ENCODE assay signal across 8 mouse cellular contexts in genomic region chr2:30119641-30120051, GRCm38 (mm10). TPM values are rescaled to one million over a fixed set of nuclear protein-coding genes. Genes with fewer than 3 reads are reported as not detected.
DNase-seq lines count a peak whose midpoint lies in the region; ATAC-seq and TF ChIP-seq lines count a peak whose summit lies in the region.

No protein-coding gene starts in this region.

- H3K9me3 ChIP-seq in kidney, postnatal 0 days (replicated peaks; ENCODE audit: low read length) = no peaks in the 10 kb centered on the region
- no peaks in the 10 kb centered on the region for H3K9me3 ChIP-seq in midbrain, embryonic 10.5 days (replicated peaks)
- no peaks in the 10 kb centered on the region for H3K9me3 ChIP-seq in kidney, embryonic 14.5 days (ENCODE audit: control insufficient read depth, low read length)

- H3K4me1 ChIP-seq in kidney, postnatal 0 days (replicated peaks; ENCODE audit: insufficient read depth, low read length) = peaks cover 10% of the 10 kb centered on the region; the same call in 1 of the 2 replicates
- H3K4me1 ChIP-seq in midbrain, embryonic 10.5 days = peaks cover 36% of the 10 kb centered on the region
- peaks cover 25% of the 10 kb centered on the region for H3K4me1 ChIP-seq in thymus, adult 2 months (replicated peaks; ENCODE audit: control insufficient read depth, insufficient read depth, low read length)
- peaks cover 7% of the 10 kb centered on the region; the same call in 1 of the 2 replicates for H3K4me1 ChIP-seq in kidney, embryonic 14.5 days (ENCODE audit: control insufficient read depth, insufficient read depth, low read length)

- no peak for ATAC-seq in kidney, postnatal 0 days (replicated peaks; ENCODE audit: low FRiP score, low read depth)
- no peak for ATAC-seq in kidney, embryonic 14.5 days (ENCODE audit: low FRiP score, low TSS enrichment)

- DNase-seq in kidney, postnatal 0 days (ENCODE audit: low spot score) = peak; percentile 11
- DNase-seq in kidney, adult 11 months = no peak
- peak; percentile 44 to 53 for DNase-seq in frontal cortex, postnatal 14 days (ENCODE audit: low spot score in 2 of 2)
- DNase-seq in midbrain, embryonic 10.5 days (ENCODE audit: low spot score) = no peak
- peak; percentile 72 for DNase-seq in thymus, adult 2 months
- no peak for DNase-seq in kidney, postnatal 25 days
- DNase-seq in urinary bladder, adult 2 months (ENCODE audit: low spot score) = no peak

- no peak overlapping the region for H3K4me3 ChIP-seq in kidney, postnatal 0 days (replicated peaks; ENCODE audit: low read depth, low read length)
- H3K4me3 ChIP-seq in midbrain, embryonic 10.5 days = no peak overlapping the region
- H3K4me3 ChIP-seq in thymus, adult 2 months (ENCODE audit: control insufficient read depth, insufficient read depth, low read length) = no peak overlapping the region
- H3K4me3 ChIP-seq in kidney, embryonic 14.5 days (ENCODE audit: low read length) = no peak overlapping the region

- TF ChIP-seq CTCF in kidney, postnatal 0 days (IDR thresholded peaks at IDR 0.05; ENCODE audit: low read depth) = no peak; the same call in 1 of the 2 replicates
- TF ChIP-seq CTCF in thymus, adult 2 months (IDR thresholded peaks at IDR 0.05; ENCODE audit: borderline replicate concordance, control insufficient read depth, extremely low read depth, insufficient read depth, low read length, poor library complexity) = no peak

- no peak overlapping the region for H3K4me2 ChIP-seq in kidney, postnatal 0 days (ENCODE audit: low read length)
- H3K4me2 ChIP-seq in kidney, embryonic 14.5 days (replicated peaks; ENCODE audit: low read depth, low read length) = no peak overlapping the region

- 30% methylated on average over 6 of the region's 6 CpGs for WGBS in kidney, postnatal 0 days
- WGBS in midbrain, embryonic 10.5 days = 22% methylated on average over 6 of the region's 6 CpGs
- 48% methylated on average over 6 of the region's 6 CpGs for WGBS in thymus, adult 2 months
- 32% methylated on average over 6 of the region's 6 CpGs for WGBS in kidney, embryonic 14.5 days

- H3K36me3 ChIP-seq in kidney, postnatal 0 days (ENCODE audit: insufficient read depth, low read length) = 0 out of 2 replicates have a peak, but pooled peaks cover 6% of the 10 kb centered on the region
- H3K36me3 ChIP-seq in midbrain, embryonic 10.5 days = 0 out of 2 replicates have a peak, but pooled peaks cover 4% of the 10 kb centered on the region
- H3K36me3 ChIP-seq in thymus, adult 2 months (ENCODE audit: control insufficient read depth, insufficient read depth, low read length) = no peaks in the 10 kb centered on the region
- H3K36me3 ChIP-seq in kidney, embryonic 14.5 days (ENCODE audit: control insufficient read depth, insufficient read depth, low read length) = 0 out of 2 replicates have a peak, but pooled peaks cover 7% of the 10 kb centered on the region

- no peak overlapping the region for H3K27ac ChIP-seq in kidney, postnatal 0 days
- peak overlapping the region; percentile 65 for H3K27ac ChIP-seq in midbrain, embryonic 10.5 days (replicated peaks)
- H3K27ac ChIP-seq in thymus, adult 2 months (ENCODE audit: control insufficient read depth, insufficient read depth, low read length) = no peak overlapping the region
- no peak overlapping the region for H3K27ac ChIP-seq in kidney, embryonic 14.5 days (ENCODE audit: low read depth, low read length)

- no peak overlapping the region for H3K9ac ChIP-seq in kidney, postnatal 0 days (ENCODE audit: low read depth, low read length)
- no peak overlapping the region for H3K9ac ChIP-seq in kidney, embryonic 14.5 days (ENCODE audit: low read depth, low read length)

- H3K27me3 ChIP-seq in kidney, postnatal 0 days (ENCODE audit: insufficient read depth, low read length) = no peaks in the 10 kb centered on the region
- H3K27me3 ChIP-seq in midbrain, embryonic 10.5 days (ENCODE audit: low read depth, poor library complexity, severe bottlenecking) = no peaks in the 10 kb centered on the region
- H3K27me3 ChIP-seq in thymus, adult 2 months (ENCODE audit: control insufficient read depth, insufficient read depth, low read length) = no peaks in the 10 kb centered on the region
- no peaks in the 10 kb centered on the region for H3K27me3 ChIP-seq in kidney, embryonic 14.5 days (ENCODE audit: control insufficient read depth, insufficient read depth, low read length)

- no peak for TF ChIP-seq POLR2A in thymus, adult 2 months (IDR thresholded peaks at IDR 0.05; ENCODE audit: control insufficient read depth, extremely low read depth, insufficient read depth, low read length, poor library complexity)

RNA-seq across cellular contexts. Expression of gene Zer1, which starts 4.7 kb away (rescaled TPM):
- 4.4 and 4.9 TPM in 2 replicates for polyA plus RNA-seq in kidney, postnatal 0 days (2015; fragmentation: Nextera tagmentation; extraction: Ambion mirVana)
- 6.0 and 8.3 TPM in 2 replicates for polyA plus RNA-seq in midbrain, embryonic 10.5 days (2016; fragmentation: Nextera tagmentation; extraction: Ambion mirVana)
- polyA plus RNA-seq in thymus, adult 2 months (2012; rRNA removed) = 140 and 153 TPM in 2 replicates
- polyA plus RNA-seq in kidney, embryonic 14.5 days (2014; fragmentation: Nextera tagmentation; extraction: Ambion mirVana) = 9.4 and 11.9 TPM in 2 replicates
- polyA plus RNA-seq in urinary bladder, adult 2 months (2012; rRNA removed) = 46.2 and 46.5 TPM in 2 replicates

RNA-seq across cellular contexts. Expression of gene Tbc1d13, which starts 13.9 kb away (rescaled TPM):
- 6.4 and 6.6 TPM in 2 replicates for polyA plus RNA-seq in kidney, postnatal 0 days (2015; fragmentation: Nextera tagmentation; extraction: Ambion mirVana)
- polyA plus RNA-seq in midbrain, embryonic 10.5 days (2016; fragmentation: Nextera tagmentation; extraction: Ambion mirVana) = 6.0 and 6.3 TPM in 2 replicates
- polyA plus RNA-seq in thymus, adult 2 months (2012; rRNA removed) = 92.3 and 92.9 TPM in 2 replicates
- 11.1 and 15.3 TPM in 2 replicates for polyA plus RNA-seq in kidney, embryonic 14.5 days (2014; fragmentation: Nextera tagmentation; extraction: Ambion mirVana)
- 29.2 and 29.5 TPM in 2 replicates for polyA plus RNA-seq in urinary bladder, adult 2 months (2012; rRNA removed)

RNA-seq across cellular contexts. Expression of gene Zdhhc12, which starts 26.2 kb away (rescaled TPM):
- 31.8 and 37.0 TPM in 2 replicates for polyA plus RNA-seq in kidney, postnatal 0 days (2015; fragmentation: Nextera tagmentation; extraction: Ambion mirVana)
- 36.8 and 41.9 TPM in 2 replicates for polyA plus RNA-seq in midbrain, embryonic 10.5 days (2016; fragmentation: Nextera tagmentation; extraction: Ambion mirVana)
- polyA plus RNA-seq in thymus, adult 2 months (2012; rRNA removed) = 146 and 160 TPM in 2 replicates
- polyA plus RNA-seq in kidney, embryonic 14.5 days (2014; fragmentation: Nextera tagmentation; extraction: Ambion mirVana) = 36.3 and 40.9 TPM in 2 replicates
- 31.5 and 40.7 TPM in 2 replicates for polyA plus RNA-seq in urinary bladder, adult 2 months (2012; rRNA removed)

RNA-seq across cellular contexts. Expression of gene Pkn3, which starts 42.2 kb away (rescaled TPM):
- 5.7 and 6.4 TPM in 2 replicates for polyA plus RNA-seq in kidney, postnatal 0 days (2015; fragmentation: Nextera tagmentation; extraction: Ambion mirVana)
- 12.1 and 13.5 TPM in 2 replicates for polyA plus RNA-seq in midbrain, embryonic 10.5 days (2016; fragmentation: Nextera tagmentation; extraction: Ambion mirVana)
- polyA plus RNA-seq in thymus, adult 2 months (2012; rRNA removed) = 8.0 and 8.8 TPM in 2 replicates
- 7.8 and 9.1 TPM in 2 replicates for polyA plus RNA-seq in kidney, embryonic 14.5 days (2014; fragmentation: Nextera tagmentation; extraction: Ambion mirVana)
- polyA plus RNA-seq in urinary bladder, adult 2 months (2012; rRNA removed) = 18.6 and 22.3 TPM in 2 replicates

RNA-seq across cellular contexts. Expression of gene Endog, which starts 51.6 kb away (rescaled TPM):
- 53.5 and 58.2 TPM in 2 replicates for polyA plus RNA-seq in kidney, postnatal 0 days (2015; fragmentation: Nextera tagmentation; extraction: Ambion mirVana)
- polyA plus RNA-seq in midbrain, embryonic 10.5 days (2016; fragmentation: Nextera tagmentation; extraction: Ambion mirVana) = 16.9 and 18.6 TPM in 2 replicates
- polyA plus RNA-seq in thymus, adult 2 months (2012; rRNA removed) = 37.8 and 40.3 TPM in 2 replicates
- polyA plus RNA-seq in kidney, embryonic 14.5 days (2014; fragmentation: Nextera tagmentation; extraction: Ambion mirVana) = 20.3 and 22.1 TPM in 2 replicates
- polyA plus RNA-seq in urinary bladder, adult 2 months (2012; rRNA removed) = 26.0 and 26.4 TPM in 2 replicates

Comparison
In these comparisons a context has a peak if more than half of its experiments do, and no peak if none do; other contexts are left out.
1. DNase-seq: peak in kidney, postnatal 0 days (single experiment), frontal cortex, postnatal 14 days (2 of 2) and thymus, adult 2 months (single experiment); none in kidney, adult 11 months (single experiment), midbrain, embryonic 10.5 days (single experiment), kidney, postnatal 25 days (0 of 2) and urinary bladder, adult 2 months (single experiment).